Mouse (Mus musculus) limb, embryonic 10.5 days (tissue): ENCODE measurements around the gene Nr2f6. TPM values are rescaled to one million over a fixed set of nuclear protein-coding genes. Genes with fewer than 3 reads are reported as not detected.
"Not testable (repeated sequence)": the region's sequence is repeated elsewhere in the genome, so short reads cannot be mapped to it uniquely, and the experiment has no call there.

ENCODE experiments used
- DNase-seq: peaks from one replicate; pipeline ENCODE4 v3.0.0-alpha.2; 2017; ENCODE audit warnings: low spot score
- H3K27ac ChIP-seq: fragments of 300-500 bp; sonication (generic); 2 replicates; pipeline ENCODE4 v1.5.1; 2016; ENCODE audit warnings: mild to moderate bottlenecking
- H3K27me3 ChIP-seq: fragments of 300-500 bp; sonication (generic); 2 replicates; pipeline ENCODE4 v1.6.1; 2016; ENCODE audit warnings: low read depth, mild to moderate bottlenecking; ENCODE audit not compliant: poor library complexity, severe bottlenecking
- H3K36me3 ChIP-seq: fragments of 300-500 bp; sonication (generic); 2 replicates; pipeline ENCODE4 v1.6.1; 2016; ENCODE audit warnings: mild to moderate bottlenecking, moderate library complexity
- H3K4me1 ChIP-seq: fragments of 300-500 bp; sonication (generic); 2 replicates; pipeline ENCODE4 v1.6.1; 2016
- H3K4me3 ChIP-seq: fragments of 300-500 bp; sonication (generic); 2 replicates; pipeline ENCODE4 v1.5.1; 2016; ENCODE audit warnings: mild to moderate bottlenecking, moderate library complexity
- H3K9me3 ChIP-seq: fragments of 300-500 bp; sonication (generic); replicated peaks from 2 replicates; pipeline ENCODE4 v1.6.1; 2016; ENCODE audit warnings: mild to moderate bottlenecking
- WGBS: fragments of 180-500 bp; shearing (Covaris S2); methylation state at CpG from one replicate; pipeline ENCODE4 v1.1.7; 2016; 5-methylcytosine and 5-hydroxymethylcytosine counted together
- polyA plus RNA-seq: library from polyadenylated mRNA; unstranded; fragments of >200 nt; fragmentation: Nextera tagmentation; extraction: Ambion mirVana; gene quantifications from 2 replicates; pipeline ENCODE4 v1.2.1, GENCODE M21; 2016

Gene Nr2f6
- polyA plus RNA-seq, 1 experiment from 2014 or later, result 77.4 TPM

DNA sequence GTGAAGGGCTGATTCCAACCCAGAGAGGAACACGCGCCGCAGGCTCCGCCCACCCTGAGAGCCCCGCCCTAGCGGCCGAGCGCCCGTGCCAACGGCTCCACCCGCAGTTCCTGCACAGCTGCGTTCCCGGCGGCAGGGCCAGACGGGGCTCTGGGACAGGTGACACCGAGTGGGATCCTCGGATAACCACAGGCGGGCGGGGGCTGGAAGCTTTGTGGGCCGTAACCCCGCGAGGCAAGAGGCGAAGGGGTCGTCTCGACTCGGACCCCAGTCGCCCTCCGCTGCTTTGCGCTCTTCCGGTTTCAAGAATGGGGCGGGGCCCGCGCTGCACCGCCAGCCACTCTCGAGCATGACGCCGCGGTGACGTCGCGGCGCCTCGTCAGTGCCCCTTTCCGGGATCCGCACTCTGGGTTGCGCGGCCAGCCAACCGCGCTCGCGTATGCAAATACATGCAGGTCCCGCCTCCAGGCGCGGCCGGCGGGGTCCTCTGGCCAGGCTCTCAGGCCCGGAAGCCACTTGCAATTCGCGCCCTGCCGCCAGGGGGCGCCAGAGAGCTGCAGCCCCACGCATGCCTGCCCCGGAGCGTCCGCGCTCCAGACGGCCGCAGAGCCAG is 10.4 kb downstream of the Nr2f6 start, which contains the start of gene Ocel1:
Gene Ocel1, plus strand, starts transcription at position 63 of the 613 bp plus-strand sequence.
- Histone ChIP-seq H3K4me3 (peak within 1 kb of the TSS; percentile 77), H3K9me3 (no peaks in the 10 kb centered on the region), H3K27me3 (0 out of 2 replicates have a peak, but pooled peaks cover 3% of the 10 kb centered on the region), H3K4me1 (peaks cover 45% of the 10 kb centered on the region), H3K36me3 (peaks cover 60% of the 10 kb centered on the region), H3K27ac (peak within 1 kb of the TSS; percentile 79)
- peak; percentile 98 for DNase-seq
- 2% methylated on average over 67 of the region's 68 CpGs for WGBS

DNA sequence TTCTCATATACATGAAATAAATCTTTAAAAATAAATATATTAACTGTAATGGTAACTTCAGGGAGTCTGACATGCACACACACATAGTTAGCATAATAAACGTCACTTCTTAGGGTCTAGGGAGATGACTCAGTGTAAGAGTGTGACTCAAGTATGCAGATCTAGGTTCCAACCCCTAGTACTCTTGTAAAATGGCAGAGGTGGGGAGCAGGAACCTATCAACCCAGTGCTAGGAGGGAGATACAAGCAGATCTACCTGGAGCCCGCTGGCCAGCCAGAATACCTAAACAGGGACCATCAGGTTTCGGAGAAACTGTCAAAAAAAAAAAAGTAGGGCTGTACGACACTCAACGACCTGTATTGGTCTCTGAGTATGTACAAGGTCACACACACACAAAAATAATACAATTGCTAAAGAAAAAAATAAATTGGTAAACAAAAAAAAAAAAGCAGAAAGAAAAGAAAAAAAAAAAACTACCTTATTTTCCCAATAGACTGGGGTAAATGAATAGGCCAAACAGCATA is 11.0 kb downstream of the Nr2f6 start:
- Histone ChIP-seq H3K27me3 (no peaks in the 10 kb centered on the region), H3K4me1 (peaks cover 44% of the 10 kb centered on the region), H3K36me3 (peaks cover 54% of the 10 kb centered on the region), H3K4me3 (peak overlapping the region; percentile 77), H3K9me3 (no peaks in the 10 kb centered on the region), H3K27ac (peak overlapping the region; percentile 79; the same call in 1 of the 2 replicates)
- no peak for DNase-seq
- WGBS, result 27% methylated on average over 5 of the region's 5 CpGs

DNA sequence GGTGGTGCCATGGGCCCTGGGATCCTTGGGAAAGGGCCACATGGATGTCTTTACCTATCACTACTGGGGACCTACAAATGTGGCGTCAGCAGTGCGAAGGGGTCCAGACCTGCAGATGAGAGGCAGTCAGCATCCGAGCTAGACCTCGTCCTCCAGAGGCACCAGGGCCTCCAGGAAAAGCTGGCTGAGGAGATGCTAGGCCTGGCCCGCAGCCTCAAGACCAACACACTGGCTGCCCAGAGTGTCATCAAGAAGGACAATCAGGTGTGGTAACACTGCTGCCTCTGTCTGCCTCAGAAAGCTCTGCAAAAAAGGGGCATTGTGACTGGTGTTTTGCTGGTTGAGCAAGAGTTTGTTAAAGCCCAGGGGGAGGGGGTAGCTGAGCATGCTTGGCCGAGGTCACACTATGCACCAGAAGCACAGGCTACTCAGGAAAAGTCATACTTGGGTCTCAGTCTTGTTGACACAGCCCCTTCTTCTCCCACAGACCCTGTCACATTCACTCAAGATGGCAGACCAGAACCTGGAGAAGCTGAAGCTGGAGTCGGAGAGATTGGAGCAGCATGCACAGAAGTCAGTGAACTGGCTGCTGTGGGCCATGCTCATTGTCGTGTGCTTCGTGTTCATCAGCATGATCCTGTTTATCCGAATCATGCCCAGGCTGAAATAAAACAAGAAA is 12.6 kb downstream of the Nr2f6 start:
- WGBS, result 92% methylated on average over 10 of the region's 10 CpGs
- Histone ChIP-seq H3K4me1 (peaks cover 30% of the 10 kb centered on the region), H3K36me3 (peaks cover 38% of the 10 kb centered on the region), H3K27ac (no peak overlapping the region), H3K9me3 (no peaks in the 10 kb centered on the region), H3K4me3 (0 out of 2 replicates have a peak overlapping the region, but pooled peaks have one; percentile 2), H3K27me3 (no peaks in the 10 kb centered on the region)
- DNase-seq, result no peak

DNA sequence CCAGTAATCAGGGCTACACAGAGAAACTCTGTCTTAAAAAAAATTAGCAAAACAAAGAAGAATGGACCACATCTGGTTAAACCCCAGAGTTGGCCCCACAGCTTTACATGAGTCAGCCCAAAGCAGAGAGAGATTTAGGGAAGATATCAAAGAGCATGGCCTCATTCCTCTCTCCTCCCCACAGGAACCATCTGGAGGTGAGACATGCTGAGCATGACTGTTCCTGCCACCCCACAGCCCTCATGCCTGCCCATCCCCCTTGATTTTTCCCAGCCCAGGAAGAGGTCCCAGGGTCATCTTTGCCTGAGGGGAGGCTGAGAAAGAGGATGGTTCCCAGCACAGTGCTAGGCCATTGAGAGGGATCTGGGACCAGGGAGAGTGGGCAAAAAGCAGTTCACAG is 13.4 kb downstream of the Nr2f6 start:
- Histone ChIP-seq H3K36me3 (peaks cover 30% of the 10 kb centered on the region), H3K9me3 (no peaks in the 10 kb centered on the region), H3K4me3 (peak overlapping the region; percentile 73; the same call in 1 of the 2 replicates), H3K27me3 (no peaks in the 10 kb centered on the region), H3K27ac (peak overlapping the region; percentile 90; the same call in 1 of the 2 replicates), H3K4me1 (peaks cover 30% of the 10 kb centered on the region)
- no peak for DNase-seq

DNA sequence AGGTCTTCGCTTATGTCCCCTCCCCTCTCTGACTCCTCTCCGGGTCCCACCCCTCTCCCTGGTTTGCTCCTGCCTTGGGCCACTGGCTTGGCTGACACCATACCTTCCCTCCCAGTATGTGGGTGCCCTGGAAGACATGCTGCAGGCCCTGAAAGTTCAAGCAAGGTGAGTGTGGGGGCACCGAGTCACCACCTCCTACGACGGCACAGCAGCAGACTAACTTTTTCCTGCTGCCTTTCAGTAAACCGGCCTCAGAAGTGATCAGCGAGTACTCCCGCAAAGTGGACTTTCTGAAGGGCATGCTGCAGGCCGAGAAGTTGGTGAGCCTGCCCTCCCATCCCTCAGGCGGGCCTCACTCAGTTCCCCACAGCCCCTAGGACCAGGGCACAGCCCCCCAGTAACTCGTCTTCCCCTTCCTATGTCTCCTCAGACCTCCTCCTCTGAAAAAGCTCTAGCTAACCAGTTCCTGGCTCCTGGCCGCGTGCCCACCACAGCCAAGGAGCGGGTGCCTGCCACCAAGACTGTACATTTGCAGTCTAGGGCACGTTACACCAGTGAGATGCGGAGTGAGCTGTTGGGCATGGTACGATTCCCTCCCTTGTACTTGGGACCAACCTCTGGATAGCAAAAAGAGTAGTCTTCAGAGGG is 14.1 kb downstream of the Nr2f6 start:
- no peaks in the 10 kb centered on the region for H3K9me3 ChIP-seq
- peak overlapping the region; percentile 90 for H3K27ac ChIP-seq
- H3K27me3 ChIP-seq, result no peaks in the 10 kb centered on the region
- peaks cover 23% of the 10 kb centered on the region for H3K36me3 ChIP-seq
- 54% methylated on average over 17 of the region's 17 CpGs for WGBS
- no peak for DNase-seq
- peaks cover 30% of the 10 kb centered on the region for H3K4me1 ChIP-seq
- peak overlapping the region; percentile 73 for H3K4me3 ChIP-seq

DNA sequence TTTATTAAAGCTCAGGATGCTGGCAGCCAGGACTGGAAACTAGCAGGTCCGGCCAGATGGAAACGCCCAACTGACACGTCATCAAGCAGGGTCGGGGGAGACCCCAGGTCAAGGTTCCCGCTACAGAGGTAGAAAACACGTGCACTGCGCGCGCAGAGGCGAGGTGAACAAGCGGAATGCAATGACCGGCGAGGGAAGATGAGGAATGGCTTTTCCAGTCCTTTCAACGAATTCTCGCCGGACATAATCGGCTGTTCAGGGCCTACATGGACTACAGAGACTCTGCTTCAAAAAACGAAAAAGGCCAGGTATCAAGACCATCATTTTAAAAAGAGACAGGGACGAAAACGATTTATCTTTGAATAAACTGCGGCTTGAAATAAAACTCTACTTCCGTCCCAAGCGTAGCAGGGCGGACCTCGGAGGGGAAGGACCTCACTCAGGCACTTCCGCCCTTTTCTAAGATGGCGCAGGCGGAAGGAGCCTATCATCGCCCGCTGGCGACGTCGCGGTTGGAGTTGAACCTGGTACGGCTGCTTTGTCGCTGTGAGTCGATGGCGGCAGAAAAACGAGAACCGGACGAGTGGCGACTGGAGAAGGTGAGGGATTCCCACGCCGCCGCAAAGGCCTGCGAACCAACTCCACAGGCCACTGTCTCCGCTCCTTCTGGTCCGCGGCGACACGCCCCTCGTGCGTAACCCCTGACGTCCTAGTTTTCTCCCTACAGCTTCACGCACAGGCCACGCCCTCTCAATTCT is 14.8 kb downstream of the Nr2f6 start, which contains the start of gene Use1:
Gene Use1, plus strand, starts transcription at position 78 of the 758 bp plus-strand sequence.
- peak within 1 kb of the TSS; percentile 73 for H3K4me3 ChIP-seq
- peaks cover 30% of the 10 kb centered on the region for H3K4me1 ChIP-seq
- peak; percentile 91 for DNase-seq
- H3K27ac ChIP-seq, result peak within 1 kb of the TSS; percentile 90
- H3K27me3 ChIP-seq, result no peaks in the 10 kb centered on the region
- no peaks in the 10 kb centered on the region for H3K9me3 ChIP-seq
- peaks cover 19% of the 10 kb centered on the region for H3K36me3 ChIP-seq
- under 1% methylated on average over 56 of the region's 56 CpGs for WGBS

DNA sequence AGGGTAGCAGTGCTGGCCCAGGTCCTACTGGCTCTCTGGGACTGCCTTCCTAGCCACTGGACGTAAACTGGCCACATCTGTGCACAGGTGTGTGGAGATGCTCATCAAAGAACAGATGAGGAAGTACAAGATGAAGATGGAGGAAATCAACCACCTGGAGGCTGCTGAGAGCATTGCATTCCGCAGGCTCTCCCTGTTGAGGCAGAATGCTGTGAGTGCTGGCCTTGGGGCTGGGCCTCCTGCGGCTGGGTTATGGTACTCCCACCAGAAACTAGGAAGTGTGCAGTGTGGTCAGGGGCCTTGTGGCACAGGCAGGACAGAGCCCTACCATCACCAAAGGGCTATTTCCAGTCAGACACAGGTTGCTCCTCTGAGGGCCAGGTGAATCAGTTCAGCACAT is 23.7 kb downstream of the Nr2f6 start:
- Histone ChIP-seq H3K4me3 (no peak overlapping the region), H3K27me3 (no peaks in the 10 kb centered on the region), H3K36me3 (peaks cover 77% of the 10 kb centered on the region), H3K9me3 (no peaks in the 10 kb centered on the region), H3K27ac (no peak overlapping the region), H3K4me1 (no peaks in the 10 kb centered on the region)
- WGBS, result 90% methylated on average over 3 of the region's 3 CpGs
- no peak for DNase-seq

DNA sequence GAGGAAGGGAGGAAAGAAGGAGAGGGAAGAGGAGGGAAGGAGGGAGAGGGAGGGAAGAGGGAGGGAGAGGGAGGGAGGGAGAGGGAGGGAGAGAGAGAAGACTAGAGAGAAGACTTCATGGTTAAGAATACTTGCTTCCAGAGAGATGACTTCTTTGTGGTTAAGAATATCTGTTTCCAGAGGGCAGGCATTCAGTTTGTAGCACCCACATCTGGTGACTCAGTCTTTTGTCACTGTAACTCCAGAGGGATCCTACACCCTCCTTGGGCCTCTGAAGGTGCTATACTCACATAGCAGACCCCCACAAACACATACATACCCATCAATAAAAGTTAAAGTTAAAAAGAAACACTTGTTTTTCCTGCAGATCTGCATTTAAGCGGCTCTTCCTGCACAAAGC is 30.2 kb downstream of the Nr2f6 start:
- H3K27ac ChIP-seq, result no peak overlapping the region
- peaks cover 98% of the 10 kb centered on the region for H3K36me3 ChIP-seq
- 89% methylated on average over 1 of the region's 1 CpGs for WGBS
- H3K9me3 ChIP-seq, result no peaks in the 10 kb centered on the region
- H3K4me3 ChIP-seq, result no peak overlapping the region
- H3K4me1 ChIP-seq, result no peaks in the 10 kb centered on the region
- no peaks in the 10 kb centered on the region for H3K27me3 ChIP-seq
- no peak for DNase-seq

DNA sequence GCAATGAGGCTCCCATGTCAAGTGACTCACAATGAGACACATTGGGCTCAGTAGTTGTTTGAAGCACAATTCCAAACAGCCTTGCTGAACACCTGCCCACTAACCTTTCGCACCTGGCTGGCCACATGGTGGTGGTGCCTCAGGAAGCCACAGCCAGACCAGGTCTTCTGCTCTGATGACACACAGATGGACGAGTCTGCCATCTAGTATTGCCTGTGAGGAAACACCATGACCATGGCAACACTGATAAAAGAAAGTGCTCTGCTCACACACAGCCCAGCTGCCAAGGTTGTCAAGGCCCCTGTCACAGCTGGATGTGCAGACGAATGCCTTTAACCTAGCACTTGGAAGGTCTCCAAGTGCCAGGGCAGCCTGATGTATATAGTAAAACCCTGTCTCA is 30.6 kb downstream of the Nr2f6 start:
- Histone ChIP-seq H3K27ac (no peak overlapping the region), H3K4me3 (no peak overlapping the region), H3K9me3 (no peaks in the 10 kb centered on the region), H3K4me1 (no peaks in the 10 kb centered on the region), H3K36me3 (peaks cover 98% of the 10 kb centered on the region), H3K27me3 (no peaks in the 10 kb centered on the region)
- no peak for DNase-seq
- WGBS, result 81% methylated on average over 3 of the region's 3 CpGs

DNA sequence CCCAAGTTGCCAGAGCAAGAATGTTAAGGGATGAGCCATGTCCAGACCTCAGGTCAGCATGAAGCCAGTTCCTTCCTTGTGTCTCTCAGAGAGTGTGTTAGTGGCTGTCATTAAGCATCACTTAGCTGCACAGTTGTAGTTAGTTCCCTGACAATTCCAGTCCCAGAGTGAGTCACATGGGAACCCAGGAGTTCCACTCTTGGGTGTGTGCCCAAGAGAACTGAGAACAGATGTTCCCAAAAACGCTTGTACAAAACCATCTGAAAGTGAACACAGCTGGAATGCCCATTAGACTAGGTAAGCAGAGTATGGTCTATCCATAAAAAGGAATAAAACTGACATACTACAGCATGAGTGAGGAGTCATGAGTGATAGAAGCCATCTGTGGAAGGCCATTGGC is 35.2 kb downstream of the Nr2f6 start:
- H3K27ac ChIP-seq, result no peak overlapping the region
- 89% methylated on average over 1 of the region's 1 CpGs for WGBS

DNA sequence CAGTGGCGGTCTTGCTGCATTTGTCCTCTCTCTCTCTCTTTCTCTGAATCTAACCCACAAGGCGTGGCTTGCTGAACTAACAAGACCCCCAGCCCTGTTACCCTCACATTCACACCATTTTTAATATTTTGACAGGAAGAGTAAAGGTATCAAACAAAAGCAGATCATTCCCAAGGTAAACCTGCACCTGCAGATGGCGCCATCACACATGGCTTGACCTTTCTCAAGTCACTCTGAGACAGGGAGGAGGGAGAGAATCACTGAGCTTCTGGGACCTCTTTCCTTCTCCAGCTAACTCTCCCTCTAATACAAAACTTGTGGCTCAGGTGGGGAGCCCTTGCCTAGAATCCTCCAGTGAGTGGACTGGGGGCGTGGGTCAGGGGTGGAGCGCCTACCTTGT is 41.1 kb downstream of the Nr2f6 start:
- DNase-seq, result peak; percentile 47
- Histone ChIP-seq H3K4me3 (no peak overlapping the region), H3K27ac (no peak overlapping the region), H3K27me3 (no peaks in the 10 kb centered on the region), H3K36me3 (peaks cover 59% of the 10 kb centered on the region), H3K4me1 (no peaks in the 10 kb centered on the region), H3K9me3 (no peaks in the 10 kb centered on the region)
- WGBS, result 82% methylated on average over 5 of the region's 5 CpGs

More for the DNA sequence above, 35.2 kb downstream of the Nr2f6 start:
- no peaks in the 10 kb centered on the region for H3K27me3 ChIP-seq
- H3K36me3 ChIP-seq, result peaks cover 90% of the 10 kb centered on the region
- DNase-seq, result no peak
- no peak overlapping the region for H3K4me3 ChIP-seq
- no peaks in the 10 kb centered on the region for H3K9me3 ChIP-seq
- no peaks in the 10 kb centered on the region for H3K4me1 ChIP-seq

DNA sequence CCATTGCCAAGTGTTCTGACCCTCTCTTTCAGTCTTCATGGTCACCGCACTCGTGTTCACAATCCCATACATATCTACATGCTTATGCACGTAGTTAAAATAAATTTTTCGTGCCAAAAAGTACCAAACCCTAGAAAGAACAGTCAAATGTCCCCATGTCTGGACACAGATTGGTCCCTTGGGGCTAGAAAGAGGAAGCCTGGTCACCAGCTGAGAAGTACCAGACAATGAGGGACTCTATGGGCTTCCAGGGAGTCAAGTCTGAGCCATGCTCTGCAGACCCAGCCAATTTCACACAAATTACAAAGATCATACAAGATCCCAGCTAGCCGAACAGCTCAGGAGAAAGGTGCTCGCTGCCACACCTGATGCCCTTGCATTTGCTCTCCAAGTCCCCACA is 43.9 kb downstream of the Nr2f6 start:
- not testable (repeated sequence) for H3K27me3 ChIP-seq, H3K4me1 ChIP-seq, DNase-seq, H3K27ac ChIP-seq, H3K9me3 ChIP-seq, H3K4me3 ChIP-seq
- WGBS, result 97% methylated on average over 6 of the region's 6 CpGs
- peaks cover 51% of the 10 kb centered on the region for H3K36me3 ChIP-seq
